Mouse (Mus musculus): Measurements from ENCODE around the gene Clec4f.

Gene Clec4f

GRCm38 (mm10) chr6:83631815-83632214, 24.2 kb downstream of the Clec4f start:
- no peak for DNase-seq

- no peak for DNase-seq
Observed at GRCm38 (mm10) chr6:83626781-83627180, 29.2 kb downstream of the Clec4f start.

- no peak for DNase-seq
Observed at GRCm38 (mm10) chr6:83619955-83620354, 36.0 kb downstream of the Clec4f start.

- peak in 1 of 2 experiments; percentile 29 for DNase-seq
Observed at GRCm38 (mm10) chr6:83617581-83618335, 38.2 kb downstream of the Clec4f start.

GRCm38 (mm10) chr6:83616512-83616911, 39.5 kb downstream of the Clec4f start:
- DNase-seq = peak; percentile 78 to 80

GRCm38 (mm10) chr6:83614469-83614868, 41.5 kb downstream of the Clec4f start:
- no peak for DNase-seq

GRCm38 (mm10) chr6:83612976-83613375, 43.0 kb downstream of the Clec4f start:
- no peak for DNase-seq

- DNase-seq = no peak
Observed at GRCm38 (mm10) chr6:83599636-83600174, 56.3 kb downstream of the Clec4f start.

- DNase-seq = no peak
Observed at GRCm38 (mm10) chr6:83599060-83599550, 56.9 kb downstream of the Clec4f start.

- DNase-seq = peak in 1 of 2 experiments; percentile 63
Observed at GRCm38 (mm10) chr6:83598646-83599045, 57.3 kb downstream of the Clec4f start.

- DNase-seq = no peak
Observed at GRCm38 (mm10) chr6:83597988-83598387, 58.0 kb downstream of the Clec4f start.

- no peak for DNase-seq
Observed at GRCm38 (mm10) chr6:83595035-83595434, 61.0 kb downstream of the Clec4f start.
